Mouse (Mus musculus): ENCODE data around the gene Fam184a. TPM values are rescaled to one million over a fixed set of nuclear protein-coding genes. Genes with fewer than 3 reads are reported as not detected.

Gene Fam184a
- polyA plus RNA-seq, 1 experiment from 2014 or later, result 7.9 TPM

Other genes with a start within 250 kb of the Fam184a start
- 158 and 160 TPM in 2 replicates for gene Asf1a, start 154.4 kb downstream of the Fam184a start, polyA plus RNA-seq (2016; fragmentation: Nextera tagmentation; extraction: Ambion mirVana)
- 15.7 and 18.9 TPM in 2 replicates for gene Mcm9, start 120.7 kb downstream of the Fam184a start, polyA plus RNA-seq (2016; fragmentation: Nextera tagmentation; extraction: Ambion mirVana)

Data from forebrain, embryonic 12.5 days (tissue).